Mouse (Mus musculus): ENCODE results near the gene Usp20. TPM values are rescaled to one million over a fixed set of nuclear protein-coding genes. Genes with fewer than 3 reads are reported as not detected.
"Not testable (repeated sequence)": the region's sequence is repeated elsewhere in the genome, so short reads cannot be mapped to it uniquely, and the experiment has no call there.

The Usp20 gene
- 28.5 and 35.8 TPM in 2 replicates for polyA plus RNA-seq (2014; fragmentation: Nextera tagmentation; extraction: Ambion mirVana)

GRCm38 (mm10) chr2:30981790-30982513, at the start of gene Usp20, which contains the start of gene BC005624:
Gene Usp20 (plus strand): TSS chr2:30982279.
Gene BC005624 (minus strand): TSS chr2:30982201.
- DNase-seq (peak; percentile 100), ATAC-seq (ENCODE audit: low FRiP score, low TSS enrichment) (peak; percentile 98)
- Histone ChIP-seq H3K4me1 (ENCODE audit: control insufficient read depth, insufficient read depth, low read length) (peaks cover 16% of the 10 kb centered on the region; the same call in 1 of the 2 replicates), H3K27me3 (ENCODE audit: control insufficient read depth, insufficient read depth, low read length) (no peaks in the 10 kb centered on the region), H3K27ac (replicated peaks; ENCODE audit: low read depth, low read length) (peak within 1 kb of the TSS; percentile 76), H3K4me3 (replicated peaks; ENCODE audit: low read depth, low read length) (peak within 1 kb of the TSS; percentile 74), H3K36me3 (ENCODE audit: control insufficient read depth, insufficient read depth, low read length) (peaks cover 29% of the 10 kb centered on the region), H3K9me3 (ENCODE audit: control insufficient read depth, low read length) (no peaks in the 10 kb centered on the region), H3K9ac (replicated peaks; ENCODE audit: low read length) (peak within 1 kb of the TSS; percentile 68), H3K4me2 (ENCODE audit: low read length) (peak within 1 kb of the TSS; percentile 80)
- under 1% methylated on average over 66 of the region's 66 CpGs for WGBS

DNA sequence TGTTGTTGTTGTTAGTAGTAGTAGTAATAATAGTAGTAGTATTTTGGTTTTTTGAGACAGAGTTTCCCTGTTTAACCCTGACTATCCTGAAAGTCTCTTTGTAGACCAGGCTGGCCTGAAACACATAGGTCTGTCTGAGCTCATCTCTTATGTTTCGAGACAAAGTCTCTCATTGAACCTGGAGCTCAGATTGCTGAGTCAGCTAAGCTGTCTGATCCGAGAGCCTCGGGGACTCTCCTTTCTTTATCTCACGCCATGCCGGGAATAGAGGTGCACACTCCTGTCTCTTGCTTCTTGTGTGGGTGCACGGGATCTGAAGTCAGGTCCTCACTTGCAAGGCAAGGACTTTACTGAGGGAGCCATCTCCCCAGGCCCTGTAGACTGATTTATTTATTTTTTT, 49.0 kb upstream of the Usp20 start:
- ATAC-seq (ENCODE audit: low FRiP score, low TSS enrichment) (no peak), DNase-seq (no peak)
- no peaks in the 10 kb centered on the region for H3K9me3 ChIP-seq (ENCODE audit: control insufficient read depth, low read length)
- WGBS, result 48% methylated on average over 6 of the region's 6 CpGs
- H3K4me2 ChIP-seq (ENCODE audit: low read length), result no peak overlapping the region
- H3K36me3 ChIP-seq (ENCODE audit: control insufficient read depth, insufficient read depth, low read length), result no peaks in the 10 kb centered on the region
- H3K4me1 ChIP-seq (ENCODE audit: control insufficient read depth, insufficient read depth, low read length), result peaks cover 10% of the 10 kb centered on the region; the same call in 1 of the 2 replicates
- no peak overlapping the region for H3K4me3 ChIP-seq (replicated peaks; ENCODE audit: low read depth, low read length)
- H3K27ac ChIP-seq (replicated peaks; ENCODE audit: low read depth, low read length), result no peak overlapping the region
- no peak overlapping the region for H3K9ac ChIP-seq (replicated peaks; ENCODE audit: low read length)
- H3K27me3 ChIP-seq (ENCODE audit: control insufficient read depth, insufficient read depth, low read length), result no peaks in the 10 kb centered on the region

DNA sequence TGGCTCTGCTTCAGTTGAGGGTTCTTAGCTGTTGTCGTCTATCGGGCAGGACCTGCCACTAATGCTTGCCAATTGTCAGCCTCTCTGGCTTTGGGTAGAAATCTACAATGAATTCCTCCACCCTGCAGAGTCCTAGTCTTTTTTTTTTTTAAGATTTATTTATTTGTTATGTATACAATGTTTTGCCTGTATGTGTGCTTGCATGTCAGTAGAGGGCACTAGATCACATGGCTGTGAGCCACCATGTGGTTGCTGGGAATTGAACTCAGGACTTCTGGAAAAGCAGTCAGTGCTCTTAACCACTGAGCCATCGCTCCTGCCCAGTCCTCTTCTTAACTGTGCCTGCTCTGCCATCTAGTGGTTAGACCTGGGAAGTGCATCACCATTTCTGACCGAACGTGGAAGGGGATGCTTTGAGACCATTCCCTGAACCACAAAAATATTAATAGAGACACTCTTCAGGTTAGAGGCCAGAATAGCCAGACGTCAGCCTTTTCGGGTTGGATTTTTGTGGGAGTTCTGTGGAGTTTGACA, 48.1 kb upstream of the Usp20 start:
- 16% methylated on average over 7 of the region's 7 CpGs for WGBS
- Histone ChIP-seq H3K4me3 (replicated peaks; ENCODE audit: low read depth, low read length) (no peak overlapping the region), H3K36me3 (ENCODE audit: control insufficient read depth, insufficient read depth, low read length) (no peaks in the 10 kb centered on the region), H3K9me3 (ENCODE audit: control insufficient read depth, low read length) (no peaks in the 10 kb centered on the region), H3K27me3 (ENCODE audit: control insufficient read depth, insufficient read depth, low read length) (no peaks in the 10 kb centered on the region), H3K9ac (replicated peaks; ENCODE audit: low read length) (no peak overlapping the region), H3K4me1 (ENCODE audit: control insufficient read depth, insufficient read depth, low read length) (peaks cover 10% of the 10 kb centered on the region; the same call in 1 of the 2 replicates), H3K4me2 (ENCODE audit: low read length) (no peak overlapping the region), H3K27ac (replicated peaks; ENCODE audit: low read depth, low read length) (no peak overlapping the region)
- peak; percentile 87 for DNase-seq
- no peak for ATAC-seq (ENCODE audit: low FRiP score, low TSS enrichment)

GRCm38 (mm10) chr2:30936808-30937207, 45.3 kb upstream of the Usp20 start:
- Histone ChIP-seq H3K9ac (replicated peaks; ENCODE audit: low read length) (no peak overlapping the region), H3K27me3 (ENCODE audit: control insufficient read depth, insufficient read depth, low read length) (no peaks in the 10 kb centered on the region), H3K4me3 (replicated peaks; ENCODE audit: low read depth, low read length) (no peak overlapping the region), H3K4me1 (ENCODE audit: control insufficient read depth, insufficient read depth, low read length) (no peaks in the 10 kb centered on the region), H3K36me3 (ENCODE audit: control insufficient read depth, insufficient read depth, low read length) (no peaks in the 10 kb centered on the region), H3K4me2 (ENCODE audit: low read length) (no peak overlapping the region), H3K27ac (replicated peaks; ENCODE audit: low read depth, low read length) (no peak overlapping the region), H3K9me3 (ENCODE audit: control insufficient read depth, low read length) (no peaks in the 10 kb centered on the region)
- WGBS, result 78% methylated on average over 3 of the region's 3 CpGs
- DNase-seq (no peak), ATAC-seq (ENCODE audit: low FRiP score, low TSS enrichment) (no peak)

DNA sequence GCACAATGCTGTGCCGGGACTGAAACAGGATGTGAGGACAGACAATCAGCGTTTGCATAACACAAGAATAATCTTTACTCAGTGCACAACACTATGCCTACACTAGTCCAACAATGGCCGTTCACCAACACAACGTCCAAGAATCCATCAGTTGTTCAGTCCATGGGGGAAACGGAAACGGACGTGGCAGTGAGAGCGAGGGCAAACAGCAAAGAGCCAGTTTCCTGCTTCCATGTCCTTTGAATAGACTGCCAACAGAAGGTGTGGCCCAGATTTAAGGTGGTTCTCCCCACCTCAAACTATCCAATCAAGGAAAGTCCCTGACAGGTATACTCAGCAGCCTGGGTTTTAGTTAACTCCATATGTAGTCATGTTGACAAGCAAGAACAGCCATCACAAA, 44.3 kb upstream of the Usp20 start:
- Histone ChIP-seq H3K4me2 (ENCODE audit: low read length) (no peak overlapping the region), H3K9me3 (ENCODE audit: control insufficient read depth, low read length) (no peaks in the 10 kb centered on the region), H3K36me3 (ENCODE audit: control insufficient read depth, insufficient read depth, low read length) (no peaks in the 10 kb centered on the region), H3K4me1 (ENCODE audit: control insufficient read depth, insufficient read depth, low read length) (no peaks in the 10 kb centered on the region), H3K27me3 (ENCODE audit: control insufficient read depth, insufficient read depth, low read length) (no peaks in the 10 kb centered on the region), H3K9ac (replicated peaks; ENCODE audit: low read length) (no peak overlapping the region), H3K4me3 (replicated peaks; ENCODE audit: low read depth, low read length) (no peak overlapping the region), H3K27ac (replicated peaks; ENCODE audit: low read depth, low read length) (no peak overlapping the region)
- no peak for ATAC-seq (ENCODE audit: low FRiP score, low TSS enrichment)
- no peak for DNase-seq
- WGBS, result 85% methylated on average over 8 of the region's 8 CpGs

GRCm38 (mm10) chr2:30938574-30938991, 43.5 kb upstream of the Usp20 start:
- WGBS, result 44% methylated on average over 4 of the region's 4 CpGs
- Histone ChIP-seq H3K36me3 (ENCODE audit: control insufficient read depth, insufficient read depth, low read length) (no peaks in the 10 kb centered on the region), H3K27me3 (ENCODE audit: control insufficient read depth, insufficient read depth, low read length) (no peaks in the 10 kb centered on the region), H3K27ac (replicated peaks; ENCODE audit: low read depth, low read length) (no peak overlapping the region), H3K4me3 (replicated peaks; ENCODE audit: low read depth, low read length) (no peak overlapping the region), H3K9ac (replicated peaks; ENCODE audit: low read length) (no peak overlapping the region), H3K4me2 (ENCODE audit: low read length) (no peak overlapping the region), H3K9me3 (ENCODE audit: control insufficient read depth, low read length) (no peaks in the 10 kb centered on the region), H3K4me1 (ENCODE audit: control insufficient read depth, insufficient read depth, low read length) (no peaks in the 10 kb centered on the region)
- DNase-seq, result no peak
- ATAC-seq (ENCODE audit: low FRiP score, low TSS enrichment), result no peak

DNA sequence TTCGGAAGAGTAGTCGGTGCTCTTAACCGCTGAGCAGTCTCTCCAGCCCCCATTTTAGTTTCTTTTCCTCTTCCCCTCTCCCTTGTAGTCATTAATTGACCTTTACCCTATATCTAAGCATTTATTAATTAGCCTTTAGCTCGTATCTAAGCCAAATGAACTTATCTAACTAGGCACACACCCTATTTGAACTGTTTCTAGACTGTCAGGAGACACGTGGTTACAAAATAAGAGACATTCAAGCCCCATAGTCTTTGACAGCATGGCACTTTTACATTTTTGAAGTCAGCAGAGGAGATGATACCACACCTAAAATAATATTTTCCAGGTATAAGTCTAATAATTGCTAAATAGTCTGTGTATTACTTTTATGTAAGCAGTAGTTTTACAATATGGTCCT, 40.5 kb upstream of the Usp20 start:
- no peak for DNase-seq
- WGBS, result 92% methylated on average over 5 of the region's 5 CpGs

DNA sequence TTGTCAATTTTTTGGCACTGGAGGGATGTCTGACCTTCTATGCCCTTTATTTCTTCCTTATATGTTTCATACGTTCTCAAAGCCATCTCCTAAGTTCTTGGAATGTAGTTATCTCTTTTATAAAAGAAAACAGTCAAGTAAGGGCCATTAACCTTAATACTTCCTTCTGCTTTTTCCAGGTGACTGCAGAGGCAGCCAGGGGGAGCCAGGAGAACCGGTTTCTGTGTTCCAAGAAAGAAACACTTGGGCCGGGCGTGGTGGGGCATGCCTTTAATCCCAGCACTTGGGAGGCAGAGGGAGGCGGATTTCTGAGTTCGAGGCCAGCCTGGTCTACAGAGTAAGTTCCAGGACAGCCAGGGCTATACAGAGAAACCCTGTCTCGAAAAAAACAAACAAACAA, 40.0 kb upstream of the Usp20 start:
- H3K9me3 ChIP-seq (ENCODE audit: control insufficient read depth, low read length); H3K4me1 ChIP-seq (ENCODE audit: control insufficient read depth, insufficient read depth, low read length); H3K9ac ChIP-seq (replicated peaks; ENCODE audit: low read length); H3K4me2 ChIP-seq (ENCODE audit: low read length); H3K36me3 ChIP-seq (ENCODE audit: control insufficient read depth, insufficient read depth, low read length); ATAC-seq (ENCODE audit: low FRiP score, low TSS enrichment); H3K27me3 ChIP-seq (ENCODE audit: control insufficient read depth, insufficient read depth, low read length); H3K4me3 ChIP-seq (replicated peaks; ENCODE audit: low read depth, low read length); H3K27ac ChIP-seq (replicated peaks; ENCODE audit: low read depth, low read length); DNase-seq: not testable (repeated sequence)
- 51% methylated on average over 7 of the region's 7 CpGs for WGBS

More for the DNA sequence above, 40.5 kb upstream of the Usp20 start:
- Histone ChIP-seq H3K27me3 (ENCODE audit: control insufficient read depth, insufficient read depth, low read length) (no peaks in the 10 kb centered on the region), H3K4me3 (replicated peaks; ENCODE audit: low read depth, low read length) (no peak overlapping the region), H3K9ac (replicated peaks; ENCODE audit: low read length) (no peak overlapping the region), H3K36me3 (ENCODE audit: control insufficient read depth, insufficient read depth, low read length) (no peaks in the 10 kb centered on the region), H3K4me2 (ENCODE audit: low read length) (no peak overlapping the region), H3K9me3 (ENCODE audit: control insufficient read depth, low read length) (no peaks in the 10 kb centered on the region), H3K27ac (replicated peaks; ENCODE audit: low read depth, low read length) (no peak overlapping the region), H3K4me1 (ENCODE audit: control insufficient read depth, insufficient read depth, low read length) (no peaks in the 10 kb centered on the region)
- no peak for ATAC-seq (ENCODE audit: low FRiP score, low TSS enrichment)

DNA sequence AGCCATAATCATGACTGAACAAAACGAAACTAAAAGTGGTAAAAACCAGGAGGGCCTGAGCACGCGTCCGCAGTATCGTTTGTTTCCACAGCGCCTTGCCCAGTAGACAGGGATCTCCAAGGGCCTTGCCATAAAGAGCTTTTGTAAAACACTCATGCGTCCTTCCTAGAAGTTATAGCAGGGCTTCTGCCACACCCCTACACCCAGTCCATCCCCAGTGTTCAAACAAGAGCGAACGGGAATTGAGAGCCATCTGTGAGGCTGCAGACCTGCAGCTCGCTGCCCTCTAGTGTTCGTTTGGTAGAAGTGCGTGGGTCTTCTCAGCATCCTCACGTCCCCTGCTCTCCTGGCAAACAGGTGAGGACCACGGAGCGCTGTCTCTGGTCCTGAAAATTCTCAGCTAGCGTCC, 39.5 kb upstream of the Usp20 start:
- H3K9me3 ChIP-seq (ENCODE audit: control insufficient read depth, low read length), result no peaks in the 10 kb centered on the region
- no peak overlapping the region for H3K4me3 ChIP-seq (replicated peaks; ENCODE audit: low read depth, low read length)
- H3K27ac ChIP-seq (replicated peaks; ENCODE audit: low read depth, low read length), result no peak overlapping the region
- no peaks in the 10 kb centered on the region for H3K4me1 ChIP-seq (ENCODE audit: control insufficient read depth, insufficient read depth, low read length)
- H3K9ac ChIP-seq (replicated peaks; ENCODE audit: low read length), result no peak overlapping the region
- ATAC-seq (ENCODE audit: low FRiP score, low TSS enrichment) (no peak; the same call in 1 of the 2 replicates), DNase-seq (peak; percentile 89)
- no peaks in the 10 kb centered on the region for H3K27me3 ChIP-seq (ENCODE audit: control insufficient read depth, insufficient read depth, low read length)
- H3K4me2 ChIP-seq (ENCODE audit: low read length), result peak overlapping the region; percentile 28; the same call in 1 of the 2 replicates
- H3K36me3 ChIP-seq (ENCODE audit: control insufficient read depth, insufficient read depth, low read length), result no peaks in the 10 kb centered on the region
- 31% methylated on average over 16 of the region's 16 CpGs for WGBS

All from midbrain, embryonic 14.5 days (tissue).